Mouse (Mus musculus) left cerebral cortex, adult 11 months (tissue): ENCODE results near the gene Vmn2r97.
"Not testable (repeated sequence)": the region's sequence is repeated elsewhere in the genome, so short reads cannot be mapped to it uniquely, and the experiment has no call there.

Experiments
- DNase-seq: peaks from one replicate; pipeline ENCODE4 v3.0.0; 2022; ENCODE audit warnings: low spot score

Gene Vmn2r97

DNA sequence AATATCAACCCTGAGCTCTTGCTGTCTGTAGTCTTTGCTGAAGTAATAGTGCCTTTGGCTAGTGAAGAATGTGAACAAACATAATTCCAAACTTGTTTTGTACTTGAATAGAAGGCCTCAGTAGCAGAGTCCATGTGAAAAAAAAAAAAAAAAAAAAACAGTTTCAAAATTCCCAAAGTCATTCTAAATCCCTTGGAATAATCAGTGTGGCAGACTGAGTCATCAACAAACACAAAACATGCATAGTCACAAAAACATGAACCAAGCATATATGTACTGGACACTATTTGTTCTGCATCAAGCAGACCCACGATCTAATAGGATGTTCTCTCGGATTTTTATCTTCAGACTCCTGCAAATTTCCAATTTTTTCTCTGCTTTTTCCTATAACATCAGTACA lies at the start of gene Vmn2r97:
TSS of gene Vmn2r97 (plus strand) at position 301 of the 400 bp plus-strand sequence.
- DNase-seq, result not testable (repeated sequence)

DNA sequence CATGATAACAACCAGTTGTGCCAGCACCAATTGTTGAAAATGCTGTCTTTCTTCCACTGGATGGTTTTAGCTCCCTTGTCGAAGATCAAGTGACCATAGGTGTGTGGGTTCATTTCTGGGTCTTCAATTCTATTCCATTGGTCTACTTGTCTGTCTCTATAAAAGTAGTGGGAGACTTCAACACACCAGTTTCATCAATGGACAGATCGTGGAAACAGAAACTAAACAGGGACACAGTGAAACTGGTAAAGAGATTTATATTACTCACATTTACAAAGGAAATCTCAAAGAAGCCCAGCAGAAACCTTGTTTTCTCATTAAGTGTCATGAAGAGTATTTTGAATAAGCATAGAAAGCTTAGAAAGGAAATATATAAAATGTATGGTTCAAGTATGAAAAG lies 31.7 kb upstream of the Vmn2r97 start:
- not testable (repeated sequence) for DNase-seq

DNA sequence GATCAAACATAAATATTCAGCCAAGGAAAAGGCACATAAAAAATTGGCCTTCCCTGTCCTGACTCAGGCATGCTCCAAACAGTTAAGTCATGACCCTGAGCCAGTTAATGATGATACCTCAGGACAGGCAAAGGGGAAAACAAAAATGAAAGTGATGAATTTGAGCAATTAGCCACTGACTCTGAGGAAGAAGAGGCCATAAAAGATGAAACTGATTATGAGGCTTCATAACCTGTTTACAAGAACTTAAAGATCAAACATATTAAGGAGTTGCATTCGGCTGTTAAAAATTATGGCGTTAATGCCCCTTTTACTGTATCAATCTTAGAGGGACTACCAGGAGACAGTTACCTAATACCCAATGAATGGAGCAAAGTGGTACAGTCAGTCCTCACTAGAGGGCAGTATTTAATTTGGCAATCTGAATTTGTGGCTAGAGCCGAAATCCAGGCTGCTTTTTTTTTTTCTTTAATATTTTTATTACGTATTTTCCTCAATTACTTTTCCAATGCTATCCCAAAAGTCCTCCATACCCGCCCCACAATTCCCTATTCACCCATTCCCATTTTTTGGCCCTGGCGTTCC lies 24.3 kb upstream of the Vmn2r97 start:
- no peak for DNase-seq

GRCm38 (mm10) chr17:18957800-18958199 lies 43.7 kb downstream of the Vmn2r97 start:
- DNase-seq, result not testable (repeated sequence)

- DNase-seq, result no peak
These were observed 54.5 kb downstream of the Vmn2r97 start for GRCm38 (mm10) chr17:18968371-18969275.
